Mouse (Mus musculus) lung, postnatal 10 days (tissue): Measurements from ENCODE around the gene Pcid2.

Experiments used
- DNase-seq: peaks from one replicate; pipeline ENCODE4 v3.0.0; 2021

The Pcid2 gene

DNA sequence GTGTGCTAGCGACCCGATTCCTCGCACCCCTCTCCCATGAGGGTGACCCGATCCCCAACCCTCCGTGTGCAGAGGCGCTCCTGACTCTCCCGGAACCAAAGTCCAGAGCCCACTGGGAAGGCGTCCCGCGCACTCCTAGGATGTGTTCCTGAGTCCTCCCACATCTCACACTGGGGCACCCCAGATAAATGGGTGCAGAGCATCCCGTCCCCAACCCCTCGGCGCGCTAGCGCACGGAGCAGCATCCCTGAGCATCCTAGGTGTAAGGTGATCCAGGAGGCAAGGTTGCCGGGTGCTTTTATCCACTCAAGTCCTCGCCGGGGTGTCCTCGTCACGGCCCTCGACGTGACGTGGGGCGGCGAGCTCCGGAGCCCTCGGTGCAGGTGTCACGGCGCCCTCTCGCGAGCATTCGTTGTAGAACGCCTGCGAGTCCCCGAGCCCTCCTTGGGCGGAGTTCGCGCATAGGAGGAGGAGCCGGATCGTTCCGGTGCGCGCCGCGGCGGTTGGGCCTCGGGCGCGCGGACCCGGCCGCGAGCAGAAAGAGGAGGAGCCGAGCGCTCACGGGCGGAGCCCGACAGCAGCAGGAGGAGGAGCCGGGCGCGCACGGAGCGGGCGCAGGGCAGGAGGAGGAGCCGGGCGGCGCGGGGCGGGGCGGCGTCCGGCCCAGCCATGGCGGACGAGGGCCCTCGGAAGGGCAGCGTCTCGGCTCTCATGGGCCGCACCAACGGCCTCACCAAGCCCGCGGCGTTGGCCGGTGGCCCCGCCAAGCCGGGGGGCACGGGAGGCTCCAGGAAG lies at the start of gene Pcid2, which contains the start of gene Cul4a:
Gene Pcid2, minus strand, starts transcription at position 373 of the 795 bp plus-strand sequence.
Gene Cul4a, plus strand, starts transcription at position 535 of the 795 bp plus-strand sequence.
- DNase-seq: peak; percentile 98

DNA sequence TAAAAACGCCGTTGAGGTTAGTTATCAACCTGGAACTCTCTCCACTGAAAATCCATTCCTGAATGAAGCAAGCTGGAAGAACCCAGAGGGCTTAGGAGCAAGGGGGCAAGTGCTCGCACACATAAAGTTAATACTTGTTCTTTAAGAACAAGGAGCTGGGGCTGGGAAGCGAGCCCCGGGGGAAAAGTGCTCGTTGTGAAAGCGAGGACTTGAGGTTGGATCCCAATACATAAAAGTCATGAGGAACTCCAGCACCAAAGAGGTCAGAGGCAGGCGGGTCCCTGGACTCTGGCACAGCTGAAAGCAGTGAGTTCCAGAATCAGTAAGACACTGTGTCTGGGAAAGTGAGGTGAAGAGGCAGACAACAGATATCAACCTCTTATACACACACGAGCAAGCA lies 48.8 kb upstream of the Pcid2 start:
- DNase-seq: no peak

DNA sequence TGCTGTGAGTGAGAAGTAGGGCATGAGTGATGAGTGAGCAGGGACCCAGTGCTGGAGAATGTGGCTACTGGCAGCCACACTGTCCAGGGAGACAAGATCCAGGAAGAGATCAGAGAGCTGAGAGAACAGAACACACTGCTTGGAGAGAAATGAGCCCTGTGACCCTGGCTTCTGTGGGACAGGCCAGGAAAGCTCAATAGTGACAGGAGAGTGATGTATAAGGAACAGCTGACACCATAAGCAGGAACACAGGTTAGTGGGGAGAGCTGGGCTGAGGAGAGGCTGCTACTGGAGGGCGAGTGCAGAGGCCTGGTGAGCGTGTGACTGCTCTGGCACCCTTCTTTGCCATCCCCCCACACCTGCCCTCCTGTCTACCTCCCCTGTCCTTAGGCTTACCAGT lies 45.7 kb upstream of the Pcid2 start:
- DNase-seq: no peak

- no peak for DNase-seq
These were observed 44.6 kb upstream of the Pcid2 start for GRCm38 (mm10) chr8:13149866-13150265.

DNA sequence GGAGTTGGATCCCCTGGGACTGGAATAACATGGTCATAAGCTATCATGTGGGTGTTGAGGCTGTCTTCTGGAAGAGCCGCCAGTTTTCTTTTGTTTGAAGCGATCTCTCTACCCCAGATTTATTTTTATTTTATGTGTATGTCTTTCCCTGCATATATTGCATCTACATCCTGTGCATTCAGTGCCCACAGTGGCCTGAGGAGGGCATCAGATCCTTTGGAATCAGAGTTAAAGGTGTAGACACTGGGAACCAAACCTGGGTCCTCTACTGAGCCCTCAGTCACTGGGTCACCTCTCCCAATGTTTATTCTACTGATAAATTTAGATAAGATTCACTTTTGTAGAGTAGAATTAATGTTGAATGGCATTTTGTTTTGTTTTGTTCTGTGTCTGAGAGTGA lies 44.0 kb upstream of the Pcid2 start:
- DNase-seq: no peak

GRCm38 (mm10) chr8:13148476-13148875 lies 43.2 kb upstream of the Pcid2 start:
- no peak for DNase-seq

GRCm38 (mm10) chr8:13141681-13142080 lies 36.4 kb upstream of the Pcid2 start:
- DNase-seq: no peak

GRCm38 (mm10) chr8:13139641-13140182 lies 34.5 kb upstream of the Pcid2 start:
- no peak for DNase-seq

DNA sequence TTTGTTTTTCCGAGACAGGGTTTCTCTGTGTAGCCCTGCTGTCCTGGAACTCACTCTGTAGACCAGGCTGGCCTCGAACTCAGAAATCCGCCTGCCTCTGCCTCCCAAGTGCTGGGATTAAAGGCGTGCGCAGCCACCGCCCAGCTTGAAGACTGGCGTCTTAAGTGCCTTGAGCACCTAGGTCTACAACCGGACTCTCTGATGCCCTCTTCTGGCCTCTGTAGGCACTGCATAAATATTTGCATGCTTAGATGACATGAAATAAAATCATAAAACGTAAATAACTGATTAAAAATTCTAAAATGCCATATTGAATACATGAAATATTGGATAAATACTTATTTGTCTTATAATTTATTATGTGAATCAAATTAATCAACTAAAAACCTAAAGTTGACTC lies 27.0 kb upstream of the Pcid2 start:
- peak; percentile 69 for DNase-seq

- no peak for DNase-seq
These were observed 19.6 kb upstream of the Pcid2 start for GRCm38 (mm10) chr8:13124897-13125296.

DNA sequence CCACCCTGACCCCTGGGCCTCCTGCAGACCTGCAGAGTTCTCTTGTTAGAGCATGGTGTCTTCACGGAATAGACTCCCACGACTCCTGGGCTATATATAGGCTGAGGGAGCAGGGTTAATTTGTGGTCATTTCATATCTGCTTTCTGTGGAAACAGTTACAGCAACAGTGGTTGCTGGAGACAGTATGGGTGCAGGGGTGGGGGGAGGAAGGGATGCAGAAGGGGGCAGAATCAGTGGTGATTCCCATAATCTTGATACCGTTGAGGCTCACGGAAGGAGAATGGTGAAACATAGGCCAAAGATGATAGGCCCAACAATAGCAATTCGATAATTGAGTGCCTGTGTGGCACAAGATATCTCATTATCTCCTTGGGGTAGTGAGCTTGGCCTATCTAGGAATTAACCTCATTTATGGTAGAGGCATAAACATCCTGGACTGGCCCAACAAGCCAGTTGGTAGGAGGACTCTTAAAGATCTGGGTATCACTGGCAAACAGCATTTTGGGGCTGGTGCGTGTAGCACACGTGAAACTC lies 17.7 kb upstream of the Pcid2 start:
- no peak for DNase-seq

DNA sequence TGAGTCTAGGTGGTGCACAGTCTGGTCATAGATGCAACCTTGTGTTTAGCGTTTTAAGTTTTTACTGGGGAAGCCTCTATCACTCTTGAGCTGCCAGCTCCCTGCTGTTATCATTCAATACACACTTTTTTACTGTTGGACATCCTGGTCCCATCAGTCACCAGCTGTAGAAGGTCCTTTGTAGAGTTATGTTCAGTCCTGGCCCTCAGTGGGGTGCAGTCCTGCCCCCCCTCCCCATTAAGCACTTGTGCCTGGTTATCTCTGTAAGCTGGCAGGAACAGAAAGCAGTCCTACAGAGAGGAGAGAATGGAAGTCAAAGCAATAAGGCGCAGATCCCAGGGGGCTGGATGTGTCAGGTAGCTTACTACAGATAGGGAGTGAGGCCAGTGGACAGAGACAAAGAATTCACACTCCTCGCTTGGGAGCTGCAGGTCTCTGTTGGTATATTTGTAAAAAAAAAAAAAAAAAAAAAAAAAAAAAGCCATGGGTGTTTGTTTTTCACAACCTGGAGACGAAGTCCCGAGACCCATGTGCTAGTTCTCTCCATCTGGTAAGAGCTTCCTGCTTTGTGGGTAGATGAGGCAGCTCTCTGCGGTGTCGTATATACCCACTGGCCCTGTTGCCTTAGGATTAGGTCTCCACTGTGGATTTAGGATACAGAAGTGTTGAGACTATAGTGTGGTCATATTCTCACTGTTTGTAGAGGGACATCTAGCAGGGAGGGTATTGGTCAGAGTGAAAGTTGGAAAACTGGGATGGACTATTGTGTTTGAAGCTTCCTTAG lies 15.8 kb upstream of the Pcid2 start:
- DNase-seq: no peak

GRCm38 (mm10) chr8:13118516-13118915 lies 13.3 kb upstream of the Pcid2 start:
- DNase-seq: no peak

GRCm38 (mm10) chr8:13117096-13117495 lies 11.8 kb upstream of the Pcid2 start:
- DNase-seq: no peak

DNA sequence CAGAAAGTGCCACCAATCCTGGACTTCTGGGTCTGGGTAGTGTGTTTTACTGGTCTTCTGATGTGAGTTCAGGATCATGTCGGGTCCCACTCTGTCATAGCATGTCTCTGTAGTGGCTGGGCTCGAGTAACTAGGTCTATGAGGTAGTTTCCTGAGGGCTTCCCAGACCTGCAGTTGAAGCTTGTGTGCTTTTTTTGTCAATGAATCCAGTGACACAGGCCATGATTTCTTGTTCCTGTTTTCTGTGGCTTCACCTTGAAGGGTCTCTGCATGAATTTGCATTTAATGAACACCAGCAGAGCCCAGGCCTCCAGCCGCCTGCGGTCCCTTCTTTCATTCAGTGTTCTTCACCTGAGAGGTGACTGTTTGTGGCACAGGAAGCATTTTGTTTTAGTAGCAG lies 8.0 kb upstream of the Pcid2 start:
- DNase-seq: no peak

GRCm38 (mm10) chr8:13111917-13112316 lies 6.7 kb upstream of the Pcid2 start:
- DNase-seq: no peak

DNA sequence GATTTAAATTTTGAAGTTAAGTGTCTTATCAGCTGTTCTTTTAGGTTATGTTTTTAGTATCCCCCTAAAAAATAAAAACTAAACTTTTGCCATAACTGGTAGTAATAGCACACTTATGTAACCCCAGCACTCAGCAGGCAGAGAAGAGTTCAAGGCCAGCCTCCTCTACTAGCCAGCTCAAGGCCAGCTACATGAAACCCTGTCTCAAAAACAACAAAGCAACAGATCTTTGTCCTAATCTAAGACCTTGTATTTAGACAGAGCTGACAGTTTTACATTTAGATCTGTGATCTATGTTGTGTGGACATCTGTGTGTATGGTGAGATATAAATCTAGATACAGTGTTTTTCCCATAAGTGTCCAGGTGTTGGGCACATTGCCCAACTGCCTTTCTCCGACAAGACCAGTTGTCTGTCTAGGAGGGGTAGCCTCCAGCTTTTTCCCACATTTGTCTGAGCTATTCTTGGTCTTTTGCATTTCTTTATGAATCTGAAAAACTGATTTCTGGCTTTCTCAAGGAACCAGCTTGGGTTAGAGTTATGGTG lies 4.2 kb upstream of the Pcid2 start:
- DNase-seq: no peak

DNA sequence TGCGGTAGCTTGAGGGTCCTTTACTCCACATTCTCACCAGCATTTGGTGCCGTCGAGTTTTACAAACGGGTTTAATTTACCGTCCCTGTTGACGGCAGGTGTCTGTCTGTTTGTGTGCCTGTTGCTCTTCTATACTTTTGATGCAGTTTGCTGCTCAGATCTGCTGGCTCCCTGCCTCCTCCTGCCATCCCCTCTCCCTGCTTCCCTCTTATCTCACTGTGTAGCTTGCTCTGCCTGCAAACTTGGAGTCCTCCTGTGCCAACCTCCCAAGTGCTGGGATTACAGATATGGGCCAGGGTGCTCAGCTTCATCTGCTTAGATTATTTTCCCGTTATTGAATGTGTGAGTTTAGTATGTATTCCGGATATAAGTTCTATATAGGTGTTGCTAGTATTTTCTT lies 3.7 kb upstream of the Pcid2 start:
- DNase-seq: no peak

- no peak for DNase-seq
These were observed 2.9 kb upstream of the Pcid2 start for GRCm38 (mm10) chr8:13107990-13108638.

GRCm38 (mm10) chr8:13105908-13106551 lies 771 bp upstream of the Pcid2 start:
- peak; percentile 65 for DNase-seq

DNA sequence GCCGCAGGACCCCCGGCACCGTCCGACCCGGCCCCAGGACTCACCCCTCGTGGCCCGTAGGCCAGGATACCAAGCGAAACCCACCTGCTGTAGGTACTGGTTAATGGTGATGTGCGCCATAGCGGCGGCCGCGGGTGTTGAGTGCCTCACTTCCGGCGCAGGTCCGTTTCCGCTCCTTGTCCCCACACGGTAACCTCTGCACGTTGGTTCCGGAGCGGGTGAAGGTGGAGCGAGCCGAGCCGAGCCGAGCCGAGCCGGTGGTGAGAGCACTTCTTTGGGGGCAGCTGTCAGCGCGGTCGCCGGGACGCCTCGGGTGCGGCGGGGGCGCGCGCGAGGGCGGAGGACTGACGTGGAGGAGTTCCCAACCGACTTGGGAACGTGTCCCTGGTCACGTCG lies 570 bp downstream of the Pcid2 start:
- DNase-seq: peak; percentile 95

DNA sequence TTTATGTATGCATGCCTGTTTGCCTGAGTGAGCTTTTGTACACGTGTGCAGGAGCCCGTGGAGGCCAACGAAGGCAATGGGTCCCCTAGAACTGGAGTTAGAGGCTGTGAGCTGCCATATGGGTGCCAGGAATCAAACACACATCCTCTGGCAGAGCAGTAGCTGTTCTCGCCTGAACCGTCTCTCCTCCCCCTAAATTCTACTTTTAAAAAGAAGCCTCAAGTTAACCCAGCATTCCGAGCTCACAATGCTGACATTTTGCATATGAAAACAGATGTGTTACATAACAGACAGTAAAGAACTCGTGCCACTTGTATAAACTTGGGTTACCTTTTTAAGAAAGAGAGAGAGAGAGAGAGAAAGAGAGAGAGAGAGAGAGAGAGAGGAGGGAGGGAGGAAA lies 27.7 kb downstream of the Pcid2 start:
- no peak for DNase-seq
